Mouse (Mus musculus) adrenal gland, adult 8-10 months (tissue): Measurements from ENCODE around the gene Mid2. TPM values are rescaled to one million over a fixed set of nuclear protein-coding genes. Genes with fewer than 3 reads are reported as not detected.
"Not testable (repeated sequence)": the region's sequence is repeated elsewhere in the genome, so short reads cannot be mapped to it uniquely, and the experiment has no call there.

Experiments used
- DNase-seq: peaks from one replicate; pipeline ENCODE4 v3.0.0; 2022
- total RNA-seq, 4 experiments: library from RNA; stranded (reverse); gene quantifications; 2 replicates each; pipeline ENCODE4 v1.2.4; 2022

Gene Mid2
- 10 to 100 TPM; 33.5 to 49.0 (median 40.7) TPM for total RNA-seq

DNA sequence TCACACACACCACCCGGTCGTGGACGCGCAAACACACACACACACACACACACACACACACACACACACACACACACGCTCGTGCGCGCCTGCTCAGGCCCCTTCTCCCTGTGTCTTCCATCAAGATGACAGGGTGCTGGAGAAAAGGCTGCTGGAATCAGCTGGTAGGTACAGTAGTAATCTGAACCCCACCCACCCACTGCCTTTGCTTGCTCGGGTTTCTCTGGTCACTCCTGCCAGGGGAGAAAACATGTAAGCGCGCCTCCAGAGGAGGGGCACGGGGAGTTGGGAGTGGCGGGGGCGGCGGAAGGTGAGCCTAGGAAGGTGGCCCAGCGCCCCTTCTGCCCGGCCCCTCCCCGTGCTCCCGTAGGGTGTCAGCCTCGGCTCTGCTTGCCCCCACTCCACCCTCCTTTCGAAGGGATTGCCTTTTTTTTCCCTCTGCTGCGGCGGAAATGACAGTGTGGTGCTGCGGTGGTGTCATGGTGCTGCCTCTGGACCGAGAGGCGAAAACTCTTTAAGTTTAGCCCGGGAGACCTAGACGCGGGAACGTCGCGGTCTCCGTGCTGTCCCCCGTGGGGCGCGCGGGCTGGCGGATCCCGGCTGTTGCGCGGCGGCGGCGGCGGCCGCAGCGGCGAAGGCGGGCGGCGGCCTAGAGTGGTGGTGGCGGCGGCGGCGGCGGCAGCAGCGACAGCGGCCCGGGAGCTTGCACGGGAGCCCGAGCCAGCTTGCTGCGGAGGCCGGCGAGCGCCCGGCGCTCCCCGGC is at the start of gene Mid2:
Gene Mid2, plus strand, starts transcription at position 121 of the 763 bp plus-strand sequence.
- DNase-seq: peak; percentile 17

GRCm38 (mm10) chrX:140624875-140625594 is 39.4 kb upstream of the Mid2 start:
- DNase-seq: no peak

- DNase-seq: no peak
Observed at GRCm38 (mm10) chrX:140638028-140638427, 26.4 kb upstream of the Mid2 start.

DNA sequence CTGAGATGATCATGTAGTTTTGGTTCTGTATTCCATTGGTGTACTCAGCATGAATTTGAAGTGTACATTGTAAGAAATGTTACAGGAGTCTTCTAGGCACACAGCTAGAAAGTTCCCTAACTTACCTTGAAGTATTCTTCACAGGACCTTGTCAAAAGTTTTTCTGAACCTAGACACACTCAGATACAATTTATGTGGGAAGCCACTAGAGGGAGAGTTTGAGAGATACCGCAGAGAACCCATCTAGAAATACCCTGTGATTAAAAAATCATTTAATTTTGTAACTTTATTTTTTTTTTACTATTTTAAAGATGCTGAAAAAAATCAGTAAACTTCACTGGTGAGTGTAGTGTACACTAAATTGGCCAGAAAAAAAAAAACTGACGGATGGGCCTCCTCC is 24.8 kb upstream of the Mid2 start:
- no peak for DNase-seq

DNA sequence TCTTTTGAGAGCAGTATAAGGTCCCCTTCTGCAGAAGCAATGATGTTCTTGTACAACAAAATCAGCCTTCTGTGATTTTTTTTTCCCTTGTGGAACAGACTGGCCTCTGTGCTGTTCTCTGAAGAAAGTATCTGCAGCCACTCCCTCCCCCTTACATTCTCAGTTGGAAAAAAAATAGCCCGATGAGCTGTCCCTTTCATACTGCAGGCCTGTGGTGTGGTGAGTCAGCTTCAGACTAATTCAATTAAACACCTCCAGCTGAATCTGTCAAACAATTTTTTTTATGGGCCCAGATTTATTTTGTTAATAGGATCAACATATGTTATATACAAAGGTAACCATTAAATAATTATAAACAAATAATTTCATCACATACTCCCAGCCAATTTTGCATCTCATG is 3.7 kb upstream of the Mid2 start:
- no peak for DNase-seq

- no peak for DNase-seq
Observed at GRCm38 (mm10) chrX:140663516-140663915, 883 bp upstream of the Mid2 start.

DNA sequence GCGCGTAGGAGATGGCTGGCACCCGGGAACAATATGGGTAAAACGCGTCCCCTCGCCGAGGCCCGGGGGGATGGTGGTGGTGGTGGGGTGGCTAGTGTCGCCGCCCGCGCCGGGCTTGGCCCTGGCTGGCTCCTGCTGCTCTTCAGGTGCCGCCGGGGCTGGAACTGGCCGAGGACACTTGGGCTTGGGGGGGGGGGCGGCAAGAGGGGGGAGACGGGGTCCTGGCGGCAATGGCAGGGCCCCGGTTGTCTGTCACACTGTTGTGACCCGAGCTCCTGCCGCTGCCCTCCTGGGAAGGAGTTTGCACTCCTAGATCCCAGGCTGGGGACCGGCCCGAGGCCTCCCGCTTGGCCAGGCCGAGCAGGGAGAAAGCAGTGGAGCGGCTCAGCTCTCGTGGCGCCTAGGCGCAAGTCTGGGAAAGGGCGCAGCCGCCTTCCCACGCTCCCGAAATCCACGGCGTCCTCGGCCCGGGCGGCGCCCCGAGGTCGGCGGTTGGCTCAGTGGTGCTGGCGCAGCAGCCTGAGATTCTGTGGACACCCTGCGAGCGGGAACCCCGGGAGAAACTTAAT is 927 bp downstream of the Mid2 start:
- DNase-seq: peak; percentile 18

DNA sequence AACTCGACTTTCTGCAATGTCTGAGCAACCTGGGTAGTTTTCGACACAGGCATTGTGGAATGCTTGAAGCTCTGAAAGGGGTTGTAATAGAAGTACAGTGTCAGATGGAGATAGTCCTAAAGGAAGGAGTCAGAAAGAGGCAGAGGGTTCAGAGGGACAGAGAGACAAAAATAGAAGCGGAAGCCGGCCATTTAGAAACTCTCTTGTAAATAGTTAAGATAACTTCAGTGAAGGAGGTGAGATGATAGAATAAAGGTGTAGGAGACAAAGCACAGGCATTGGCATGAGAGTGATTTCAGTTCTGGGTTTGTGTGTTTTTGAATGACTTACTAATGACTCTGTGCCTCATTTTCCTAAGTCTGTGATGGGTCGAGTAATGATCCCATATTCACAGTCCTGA is 11.0 kb downstream of the Mid2 start:
- no peak for DNase-seq

DNA sequence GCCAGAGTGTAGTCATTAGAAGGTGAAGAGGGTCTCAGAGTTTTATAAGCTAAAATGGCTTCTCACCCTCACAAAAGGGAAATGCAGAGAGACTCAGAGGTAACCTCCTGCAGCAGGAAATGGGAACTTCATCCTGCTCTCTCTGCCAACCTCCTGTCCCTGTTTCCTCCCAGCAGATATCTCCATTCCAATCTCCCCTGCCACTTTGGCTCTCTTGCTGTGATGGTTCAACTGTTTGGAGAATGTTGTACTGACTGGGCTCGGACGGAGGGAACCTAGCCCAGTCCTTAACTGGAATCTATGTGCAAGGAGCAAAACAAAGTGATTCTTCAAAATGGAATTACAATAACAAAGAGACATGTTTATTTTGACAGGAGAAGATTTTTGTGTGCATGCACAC is 23.9 kb downstream of the Mid2 start:
- DNase-seq: no peak

- not testable (repeated sequence) for DNase-seq
Observed at GRCm38 (mm10) chrX:140697872-140698463, 33.6 kb downstream of the Mid2 start.

DNA sequence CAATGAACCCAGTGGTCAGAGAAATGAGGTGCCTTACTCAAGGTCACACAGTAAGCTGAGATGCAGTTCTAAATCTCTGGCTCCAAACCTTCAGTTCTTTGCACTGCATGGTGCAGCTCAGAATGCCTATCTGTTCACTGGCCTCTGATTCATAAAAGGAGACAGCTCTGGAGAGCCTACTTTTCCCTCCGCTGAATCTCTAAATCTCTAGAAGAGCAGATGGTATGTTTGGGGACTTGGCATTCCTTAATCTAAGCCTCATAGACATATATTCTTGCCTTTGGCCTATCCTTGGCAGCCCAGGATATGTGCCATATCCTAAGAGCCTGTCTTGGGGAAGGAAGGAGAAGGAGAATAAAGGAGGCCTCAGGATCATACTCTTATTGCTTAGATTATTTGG is 38.8 kb downstream of the Mid2 start:
- no peak for DNase-seq

- DNase-seq: no peak
Observed at GRCm38 (mm10) chrX:140706077-140706476, 41.7 kb downstream of the Mid2 start.

GRCm38 (mm10) chrX:140722400-140722799 is 58.0 kb downstream of the Mid2 start:
- no peak for DNase-seq

DNA sequence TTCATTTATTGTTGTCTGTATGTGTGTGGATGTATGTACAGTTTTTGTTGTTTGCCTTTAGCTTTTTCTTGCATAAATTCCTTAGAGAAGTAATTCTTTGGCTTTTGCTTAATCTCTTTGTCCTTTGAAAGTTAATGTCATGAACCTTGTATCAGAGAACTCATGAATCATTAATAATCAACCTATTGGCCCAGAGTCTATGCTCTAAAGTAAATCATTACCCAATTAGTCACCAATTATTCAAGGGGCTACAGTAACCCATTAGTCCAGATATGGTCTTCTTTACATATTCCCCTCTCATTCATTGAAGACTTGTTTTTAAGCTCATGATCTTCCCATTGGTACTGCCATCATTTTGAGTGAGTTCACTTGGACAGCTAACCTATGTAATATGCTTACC is 74.6 kb downstream of the Mid2 start:
- no peak for DNase-seq

GRCm38 (mm10) chrX:140743213-140743612 is 78.8 kb downstream of the Mid2 start:
- DNase-seq: no peak

DNA sequence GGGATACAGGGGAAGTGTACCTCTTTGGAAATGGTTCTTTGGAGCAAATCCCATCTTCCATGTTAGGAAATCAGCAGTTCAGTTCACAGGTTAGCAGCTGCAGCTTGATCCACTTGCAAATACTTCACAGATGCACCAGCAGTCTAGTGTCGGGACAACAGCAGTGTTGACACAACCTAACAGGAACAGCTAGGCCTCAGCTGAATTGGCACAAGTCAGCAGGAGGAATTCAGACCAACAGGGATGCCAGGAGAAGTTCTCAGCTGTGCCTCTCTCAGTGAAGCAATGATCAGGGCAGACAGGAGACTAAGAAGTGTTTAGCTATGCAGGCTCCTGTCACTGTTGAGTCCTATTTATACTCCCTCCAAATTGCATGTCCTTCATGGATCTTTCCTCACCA is 105.4 kb downstream of the Mid2 start:
- no peak for DNase-seq

DNA sequence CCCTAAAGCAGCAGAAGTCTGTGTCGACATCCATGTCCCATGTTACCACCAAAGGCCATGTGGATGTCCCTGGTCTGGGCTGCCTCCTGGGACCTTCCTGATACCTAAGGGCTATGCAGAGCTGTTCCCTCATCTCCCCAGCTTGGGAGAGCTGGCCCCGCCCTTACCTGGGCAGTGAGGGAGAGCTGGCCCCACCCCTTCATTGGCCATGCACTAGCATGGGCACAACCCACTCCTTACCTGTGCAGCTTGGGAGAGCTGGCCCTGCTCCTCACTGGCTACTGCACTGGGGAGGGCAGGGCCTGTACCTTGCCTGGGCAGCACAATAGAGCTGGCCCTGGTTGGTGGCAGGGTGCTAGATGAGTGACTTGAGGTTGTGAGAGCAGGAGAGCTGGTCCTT is 140.9 kb downstream of the Mid2 start:
- no peak for DNase-seq

GRCm38 (mm10) chrX:140813312-140814006 is 149.1 kb downstream of the Mid2 start, which contains the start of gene Tex13b:
Gene Tex13b (minus strand): TSS chrX:140813433.
- no peak for DNase-seq
